Mouse (Mus musculus): ENCODE data around the gene Eva1a. TPM values are rescaled to one million over a fixed set of nuclear protein-coding genes. Genes with fewer than 3 reads are reported as not detected.

The Eva1a gene
- 1 to 10 TPM; 4.9 to 6.3 TPM for total RNA-seq (2021)
- long read RNA-seq, experiment 1, transcript Eva1a-201 (3 exons, 1,773 nt), result major isoform, 9 of 11 reads
- long read RNA-seq, experiment 1, partial matches to known transcripts, result 1 of 11 reads
- long read RNA-seq, experiment 1, other reads (novel, unspliced or antisense), result 1 of 11 reads
- long read RNA-seq, experiment 2, transcript Eva1a-201 (3 exons, 1,773 nt), result major isoform, 18 of 19 reads
- long read RNA-seq, experiment 2, partial matches to known transcripts, result 0 of 19 reads
- long read RNA-seq, experiment 2, other reads (novel, unspliced or antisense), result 1 of 19 reads

- DNase-seq (ENCODE audit: low spot score in 2 of 2), result no peak
Observed at GRCm38 (mm10) chr6:82040834-82041487, at the start of gene Eva1a. Gene Eva1a, plus strand, starts transcription at chr6:82041043.

GRCm38 (mm10) chr6:82012392-82012791 is 28.5 kb upstream of the Eva1a start:
- DNase-seq (ENCODE audit: low spot score in 2 of 2), result no peak

GRCm38 (mm10) chr6:82021074-82021473 is 19.8 kb upstream of the Eva1a start:
- no peak for DNase-seq (ENCODE audit: low spot score in 2 of 2)

GRCm38 (mm10) chr6:82021494-82021893 is 19.3 kb upstream of the Eva1a start:
- DNase-seq (ENCODE audit: low spot score in 2 of 2), result no peak

GRCm38 (mm10) chr6:82029611-82030510 is 11.0 kb upstream of the Eva1a start:
- no peak for DNase-seq (ENCODE audit: low spot score in 2 of 2)

GRCm38 (mm10) chr6:82030511-82030884 is 10.3 kb upstream of the Eva1a start:
- DNase-seq (ENCODE audit: low spot score in 2 of 2), result no peak

GRCm38 (mm10) chr6:82037211-82037610 is 3.6 kb upstream of the Eva1a start:
- DNase-seq (ENCODE audit: low spot score in 2 of 2), result no peak

- DNase-seq (ENCODE audit: low spot score in 2 of 2), result no peak
Observed at GRCm38 (mm10) chr6:82039193-82039592, 1.6 kb upstream of the Eva1a start.

GRCm38 (mm10) chr6:82039968-82040367 is 875 bp upstream of the Eva1a start:
- DNase-seq (ENCODE audit: low spot score in 2 of 2), result no peak

- no peak for DNase-seq (ENCODE audit: low spot score in 2 of 2)
Observed at GRCm38 (mm10) chr6:82041488-82042295, 849 bp downstream of the Eva1a start.

- DNase-seq (ENCODE audit: low spot score in 2 of 2), result no peak
Observed at GRCm38 (mm10) chr6:82042296-82043125, 1.7 kb downstream of the Eva1a start.

- DNase-seq (ENCODE audit: low spot score in 2 of 2), result no peak
Observed at GRCm38 (mm10) chr6:82043634-82044033, 2.8 kb downstream of the Eva1a start.

GRCm38 (mm10) chr6:82044509-82044908 is 3.7 kb downstream of the Eva1a start:
- DNase-seq (ENCODE audit: low spot score in 2 of 2), result no peak

GRCm38 (mm10) chr6:82047977-82048376 is 7.1 kb downstream of the Eva1a start:
- DNase-seq (ENCODE audit: low spot score in 2 of 2), result no peak

- no peak for DNase-seq (ENCODE audit: low spot score in 2 of 2)
Observed at GRCm38 (mm10) chr6:82050201-82050600, 9.4 kb downstream of the Eva1a start.

GRCm38 (mm10) chr6:82051569-82051968 is 10.7 kb downstream of the Eva1a start:
- DNase-seq (ENCODE audit: low spot score in 2 of 2), result no peak

- DNase-seq (ENCODE audit: low spot score in 2 of 2), result no peak
Observed at GRCm38 (mm10) chr6:82052047-82052725, 11.3 kb downstream of the Eva1a start.

GRCm38 (mm10) chr6:82052726-82053118 is 11.9 kb downstream of the Eva1a start:
- no peak for DNase-seq (ENCODE audit: low spot score in 2 of 2)

- DNase-seq (ENCODE audit: low spot score in 2 of 2), result no peak
Observed at GRCm38 (mm10) chr6:82054854-82055253, 14.0 kb downstream of the Eva1a start.

GRCm38 (mm10) chr6:82059896-82060295 is 19.1 kb downstream of the Eva1a start:
- DNase-seq (ENCODE audit: low spot score in 2 of 2), result no peak
